In genomic region chr11:103171286-103171620, GRCm38 (mm10) we compare ENCODE assay signal across 8 mouse cellular contexts. TPM values are rescaled to one million over a fixed set of nuclear protein-coding genes. Genes with fewer than 3 reads are reported as not detected.
DNase-seq lines count a peak whose midpoint lies in the region; ATAC-seq and TF ChIP-seq lines count a peak whose summit lies in the region.

No protein-coding gene starts in this region.

- no peak overlapping the region; the same call in 1 of the 2 replicates for H3K9ac ChIP-seq in liver, embryonic 14.5 days (replicated peaks)

- intact Hi-C loops in left cerebral cortex, postnatal 36 days (cut with DNase I), result no loop called here

- no peaks in the 10 kb centered on the region for H3K36me3 ChIP-seq in liver, embryonic 14.5 days (replicated peaks; ENCODE audit: control insufficient read depth, insufficient read depth, low read depth)

- H3K4me2 ChIP-seq in liver, embryonic 14.5 days (ENCODE audit: low read depth), result peak overlapping the region; percentile 47

- no peak for ATAC-seq in liver, embryonic 14.5 days (ENCODE audit: insufficient read depth)

- peak overlapping the region; percentile 71 for H3K4me3 ChIP-seq in cerebellum, adult 2 months (replicated peaks; ENCODE audit: insufficient read depth, low read depth, low read length)
- H3K4me3 ChIP-seq in liver, embryonic 14.5 days (ENCODE audit: insufficient read depth in 1 of 2, low read depth in 2 of 2, low read length in 2 of 2), result peak overlapping the region; percentile 38 to 40

- TF ChIP-seq CTCF in cerebellum, adult 2 months (IDR thresholded peaks at IDR 0.05; ENCODE audit: borderline replicate concordance, insufficient read depth, low read depth, low read length), result no peak
- no peak for TF ChIP-seq CTCF in liver, embryonic 14.5 days (IDR thresholded peaks at IDR 0.05; ENCODE audit: low read depth)

- no peaks in the 10 kb centered on the region for H3K27me3 ChIP-seq in cerebellum, adult 2 months (ENCODE audit: control insufficient read depth, insufficient read depth, low read length)
- peaks cover 26% of the 10 kb centered on the region for H3K27me3 ChIP-seq in liver, embryonic 14.5 days (ENCODE audit: control insufficient read depth, insufficient read depth, low read length)

- TF ChIP-seq POLR2A in cerebellum, adult 2 months (IDR thresholded peaks at IDR 0.05; ENCODE audit: borderline replicate concordance, insufficient read depth, low read length), result no peak

- peaks cover 19% of the 10 kb centered on the region for H3K4me1 ChIP-seq in cerebellum, adult 2 months (ENCODE audit: control insufficient read depth, insufficient read depth, low read length)
- peaks cover 0 to 11% of the 10 kb centered on the region in 2 experiments; a peak in 2 of 4 replicates for H3K4me1 ChIP-seq in liver, embryonic 14.5 days (replicated peaks; ENCODE audit: control insufficient read depth in 2 of 2, insufficient read depth in 2 of 2, low read length in 1 of 2)

- under 1% methylated on average over 23 of the region's 23 CpGs for WGBS in cerebellum, adult 2 months
- WGBS in liver, embryonic 14.5 days (ENCODE audit: insufficient replicate concordance), result 1% methylated on average over 22 of the region's 23 CpGs

- no peak for DNase-seq in cerebellum, adult 2 months
- DNase-seq in cerebellum, adult 8-10 months, result no peak
- DNase-seq in thymus, postnatal 25 days, result peak; percentile 59
- no peak for DNase-seq in thymus, postnatal 36 days
- no peak for DNase-seq in liver, embryonic 14.5 days (ENCODE audit: low read depth in 3 of 3, low spot score in 3 of 3)
- DNase-seq in left cerebral cortex, postnatal 36 days (ENCODE audit: low spot score in 2 of 2), result no peak
- DNase-seq in urinary bladder, adult 18-20 months (ENCODE audit: low spot score in 2 of 2), result no peak
- no peak for DNase-seq in spleen, adult 12 weeks (ENCODE audit: low spot score)

- no peaks in the 10 kb centered on the region for H3K9me3 ChIP-seq in liver, embryonic 14.5 days (ENCODE audit: control insufficient read depth, low read length)

- H3K27ac ChIP-seq in cerebellum, adult 2 months (ENCODE audit: insufficient read depth, low read length), result peak overlapping the region; percentile 43; the same call in 1 of the 2 replicates
- no peak overlapping the region for H3K27ac ChIP-seq in liver, embryonic 14.5 days

- TF ChIP-seq EP300 in liver, embryonic 14.5 days (IDR thresholded peaks at IDR 0.05; ENCODE audit: low read depth), result no peak

RNA-seq across cellular contexts. Expression of gene Fmnl1, which starts 0.3 kb away (rescaled TPM):
- polyA plus RNA-seq in cerebellum, adult 2 months (2012; rRNA removed), result 63.7 and 71.1 TPM in 2 replicates
- 2.3 and 3.5 TPM in 2 replicates for polyA plus RNA-seq in liver, embryonic 14.5 days (2012; rRNA removed)
- 2.3 and 3.5 TPM in 2 replicates for polyA plus RNA-seq in liver, embryonic 14.5 days (2014; fragmentation: Nextera tagmentation; extraction: Ambion mirVana)
- total RNA-seq in left cerebral cortex, postnatal 36 days (2021), result 100 to 1,000 TPM; 129 to 172 TPM

RNA-seq across cellular contexts. Expression of gene 1700023F06Rik, which starts 37.1 kb away (rescaled TPM):
- 9.4 and 10.0 TPM in 2 replicates for polyA plus RNA-seq in cerebellum, adult 2 months (2012; rRNA removed)
- polyA plus RNA-seq in liver, embryonic 14.5 days (2012; rRNA removed), result not detected in 2 replicates
- polyA plus RNA-seq in liver, embryonic 14.5 days (2014; fragmentation: Nextera tagmentation; extraction: Ambion mirVana), result not detected in 2 replicates
- total RNA-seq in left cerebral cortex, postnatal 36 days (2021), result 1 to 10 TPM; 1.8 to 2.4 TPM

RNA-seq across cellular contexts. Expression of gene Hexim2, which starts 39.0 kb away (rescaled TPM):
- polyA plus RNA-seq in cerebellum, adult 2 months (2012; rRNA removed), result 20.9 and 23.0 TPM in 2 replicates
- polyA plus RNA-seq in liver, embryonic 14.5 days (2012; rRNA removed), result 2.2 and 3.5 TPM in 2 replicates
- polyA plus RNA-seq in liver, embryonic 14.5 days (2014; fragmentation: Nextera tagmentation; extraction: Ambion mirVana), result 3.4 and 4.4 TPM in 2 replicates
- 10 to 100 TPM; 13.2 to 16.6 TPM for total RNA-seq in left cerebral cortex, postnatal 36 days (2021)

RNA-seq across cellular contexts. Expression of gene Spata32, which starts 47.0 kb away (rescaled TPM):
- polyA plus RNA-seq in cerebellum, adult 2 months (2012; rRNA removed), result 2.7 and 3.2 TPM in 2 replicates
- polyA plus RNA-seq in liver, embryonic 14.5 days (2012; rRNA removed), result not detected in 2 replicates
- polyA plus RNA-seq in liver, embryonic 14.5 days (2014; fragmentation: Nextera tagmentation; extraction: Ambion mirVana), result 0.13 TPM in 1 of 2 replicates, not detected in the other
- 1 to 10 TPM; 2.0 to 2.4 TPM for total RNA-seq in left cerebral cortex, postnatal 36 days (2021)

RNA-seq across cellular contexts. Expression of gene Hexim1, which starts 55.2 kb away (rescaled TPM):
- 25.5 and 28.8 TPM in 2 replicates for polyA plus RNA-seq in cerebellum, adult 2 months (2012; rRNA removed)
- polyA plus RNA-seq in liver, embryonic 14.5 days (2012; rRNA removed), result 8.4 and 11.4 TPM in 2 replicates
- polyA plus RNA-seq in liver, embryonic 14.5 days (2014; fragmentation: Nextera tagmentation; extraction: Ambion mirVana), result 2.4 and 2.6 TPM in 2 replicates
- total RNA-seq in left cerebral cortex, postnatal 36 days (2021), result 10 to 100 TPM; 42.8 to 51.6 TPM

Comparison
In these comparisons a context has a peak if more than half of its experiments do, and no peak if none do; other contexts are left out.
1. RNA of gene Fmnl1, which starts 0.3 kb away (polyA plus RNA-seq): 63.7 to 71.1 TPM in cerebellum, adult 2 months; 2.3 to 3.5 TPM in liver, embryonic 14.5 days; every median in the first group is over 10 times any median in the second.
2. RNA of gene 1700023F06Rik, which starts 37.1 kb away (polyA plus RNA-seq): 9.4 to 10.0 TPM in cerebellum, adult 2 months; not detected in liver, embryonic 14.5 days; every median in the first group is over 10 times any median in the second.